Mouse (Mus musculus): Measurements from ENCODE around the gene OR5BS1P. TPM values are rescaled to one million over a fixed set of nuclear protein-coding genes. Genes with fewer than 3 reads are reported as not detected.
"Not testable (repeated sequence)": the region's sequence is repeated elsewhere in the genome, so short reads cannot be mapped to it uniquely, and the experiment has no call there.

Gene OR5BS1P
- total RNA-seq, 2 experiments from 2014 or later: not detected

GRCm38 (mm10) chr15:98506253-98506957 lies 36.7 kb downstream of the OR5BS1P start:
- no peak for DNase-seq (ENCODE audit: low spot score in 2 of 2)

- no peak for DNase-seq (ENCODE audit: low spot score in 2 of 2)
Observed at GRCm38 (mm10) chr15:98507321-98507720, 37.6 kb downstream of the OR5BS1P start.

GRCm38 (mm10) chr15:98509387-98509786 lies 39.7 kb downstream of the OR5BS1P start:
- no peak for DNase-seq (ENCODE audit: low spot score in 2 of 2)

- peak; percentile 66 to 80 for DNase-seq (ENCODE audit: low spot score in 2 of 2)
Observed at GRCm38 (mm10) chr15:98510438-98511385, 41.0 kb downstream of the OR5BS1P start.

GRCm38 (mm10) chr15:98511386-98511928 lies 41.8 kb downstream of the OR5BS1P start:
- DNase-seq (ENCODE audit: low spot score in 2 of 2): no peak

GRCm38 (mm10) chr15:98512232-98512631 lies 42.5 kb downstream of the OR5BS1P start:
- no peak for DNase-seq (ENCODE audit: low spot score in 2 of 2)

GRCm38 (mm10) chr15:98512799-98513321 lies 43.2 kb downstream of the OR5BS1P start:
- peak; percentile 50 to 75 for DNase-seq (ENCODE audit: low spot score in 2 of 2)

- DNase-seq (ENCODE audit: low spot score in 2 of 2): not testable (repeated sequence)
Observed at GRCm38 (mm10) chr15:98513676-98514075, 44.0 kb downstream of the OR5BS1P start.

GRCm38 (mm10) chr15:98514146-98514545 lies 44.5 kb downstream of the OR5BS1P start:
- no peak for DNase-seq (ENCODE audit: low spot score in 2 of 2)

- not testable (repeated sequence) for DNase-seq (ENCODE audit: low spot score in 2 of 2)
Observed at GRCm38 (mm10) chr15:98514845-98515244, 45.1 kb downstream of the OR5BS1P start.

GRCm38 (mm10) chr15:98517380-98518355 lies 48.0 kb downstream of the OR5BS1P start:
- DNase-seq (ENCODE audit: low spot score in 2 of 2): peak in 1 of 2 experiments; percentile 40

- no peak for DNase-seq (ENCODE audit: low spot score in 2 of 2)
Observed at GRCm38 (mm10) chr15:98521245-98521644, 51.5 kb downstream of the OR5BS1P start.

- no peak for DNase-seq (ENCODE audit: low spot score in 2 of 2)
Observed at GRCm38 (mm10) chr15:98526057-98526456, 56.4 kb downstream of the OR5BS1P start.

- DNase-seq (ENCODE audit: low spot score in 2 of 2): no peak
Observed at GRCm38 (mm10) chr15:98527056-98527771, 57.5 kb downstream of the OR5BS1P start.

GRCm38 (mm10) chr15:98528066-98528563 lies 58.4 kb downstream of the OR5BS1P start:
- no peak for DNase-seq (ENCODE audit: low spot score in 2 of 2)

Measured in gastrocnemius, postnatal 4 days (tissue).